Mouse (Mus musculus): ENCODE measurements around the gene Osbpl9.

Osbpl9 gene
- long read RNA-seq, experiment 1, transcript Osbpl9-213 (20 exons, 2,604 nt), result minor isoform, 6 of 97 reads
- long read RNA-seq, experiment 1, transcript Osbpl9-201 (24 exons, 2,871 nt), result major isoform, 25 of 97 reads
- long read RNA-seq, experiment 1, transcript Osbpl9-202 (21 exons, 3,134 nt), result minor isoform, 24 of 97 reads
- long read RNA-seq, experiment 1, partial matches to known transcripts, result 17 of 97 reads
- long read RNA-seq, experiment 1, other reads (novel, unspliced or antisense), result 23 of 97 reads
- long read RNA-seq, experiment 2, transcript Osbpl9-202 (21 exons, 3,134 nt), result minor isoform, 13 of 67 reads
- long read RNA-seq, experiment 2, transcript Osbpl9-201 (24 exons, 2,871 nt), result major isoform, 18 of 67 reads
- long read RNA-seq, experiment 2, partial matches to known transcripts, result 7 of 67 reads
- long read RNA-seq, experiment 2, other reads (novel, unspliced or antisense), result 24 of 67 reads

GRCm38 (mm10) chr4:109201582-109202424 is at the start of gene Osbpl9:
TSS of gene Osbpl9 (minus strand) at chr4:109202272.
- intact Hi-C loops (cut with DNase I), result no loop called here

- intact Hi-C loops (cut with DNase I), result no loop called here
These were observed 49.5 kb upstream of the Osbpl9 start for GRCm38 (mm10) chr4:109251605-109252004.

GRCm38 (mm10) chr4:109245016-109245620 is 43.0 kb upstream of the Osbpl9 start:
- intact Hi-C loops (cut with DNase I), result no loop called here

- intact Hi-C loops (cut with DNase I), result no loop called here
These were observed 42.4 kb upstream of the Osbpl9 start for GRCm38 (mm10) chr4:109244506-109244905.

- intact Hi-C loops (cut with DNase I), result no loop called here
These were observed 39.9 kb upstream of the Osbpl9 start for GRCm38 (mm10) chr4:109241934-109242333.

GRCm38 (mm10) chr4:109241221-109241620 is 39.1 kb upstream of the Osbpl9 start:
- intact Hi-C loops (cut with DNase I), result no loop called here

GRCm38 (mm10) chr4:109238428-109239268 is 36.6 kb upstream of the Osbpl9 start:
- intact Hi-C loops (cut with DNase I), result no loop called here

GRCm38 (mm10) chr4:109236186-109236879 is 34.3 kb upstream of the Osbpl9 start:
- intact Hi-C loops (cut with DNase I), result no loop called here

GRCm38 (mm10) chr4:109234806-109235350 is 32.8 kb upstream of the Osbpl9 start:
- intact Hi-C loops (cut with DNase I), result no loop called here

GRCm38 (mm10) chr4:109234185-109234584 is 32.1 kb upstream of the Osbpl9 start, which contains the start of gene Calr4:
TSS of gene Calr4 (plus strand) at chr4:109234485.
- intact Hi-C loops (cut with DNase I), result no loop called here

- intact Hi-C loops (cut with DNase I), result no loop called here
These were observed 27.8 kb upstream of the Osbpl9 start for GRCm38 (mm10) chr4:109229766-109230279.

GRCm38 (mm10) chr4:109226071-109226470 is 24.0 kb upstream of the Osbpl9 start:
- intact Hi-C loops (cut with DNase I), result no loop called here

GRCm38 (mm10) chr4:109225606-109226005 is 23.5 kb upstream of the Osbpl9 start:
- intact Hi-C loops (cut with DNase I), result no loop called here

GRCm38 (mm10) chr4:109224762-109225552 is 22.9 kb upstream of the Osbpl9 start:
- intact Hi-C loops (cut with DNase I), result no loop called here

GRCm38 (mm10) chr4:109222001-109222400 is 19.9 kb upstream of the Osbpl9 start:
- intact Hi-C loops (cut with DNase I), result no loop called here

GRCm38 (mm10) chr4:109220441-109220940 is 18.4 kb upstream of the Osbpl9 start:
- intact Hi-C loops (cut with DNase I), result no loop called here

- intact Hi-C loops (cut with DNase I), result no loop called here
These were observed 15.9 kb upstream of the Osbpl9 start for GRCm38 (mm10) chr4:109218008-109218407.

- intact Hi-C loops (cut with DNase I), result no loop called here
These were observed 11.9 kb upstream of the Osbpl9 start for GRCm38 (mm10) chr4:109213986-109214385.

- intact Hi-C loops (cut with DNase I), result no loop called here
These were observed 8.8 kb upstream of the Osbpl9 start for GRCm38 (mm10) chr4:109210881-109211280.

Data from adrenal gland (tissue).